Mouse (Mus musculus): ENCODE results near the gene Eif2b2. TPM values are rescaled to one million over a fixed set of nuclear protein-coding genes. Genes with fewer than 3 reads are reported as not detected.

The Eif2b2 gene
- polyA plus RNA-seq, 1 experiment = 294 TPM

- Histone ChIP-seq H3K79me3 (ENCODE audit: low read depth) (peaks cover 11% of the 10 kb centered on the region), H3K4me3 (ENCODE audit: insufficient read depth, poor library complexity, severe bottlenecking) (peak overlapping the region; percentile 47), H3K36me3 (ENCODE audit: control insufficient read depth, insufficient read depth) (peaks cover 22% of the 10 kb centered on the region), H3ac (ENCODE audit: control insufficient read depth, insufficient read length, low read depth) (peak overlapping the region; percentile 29), H3K27me3 (ENCODE audit: control insufficient read depth, insufficient read depth, insufficient read length) (no peaks in the 10 kb centered on the region), H3K79me2 (ENCODE audit: control insufficient read depth, insufficient read depth) (peaks cover 31% of the 10 kb centered on the region)
- TF ChIP-seq MAX (IDR thresholded peaks at IDR 0.05) (no peak), CEBPB (IDR thresholded peaks at IDR 0.05; ENCODE audit: low read depth) (no peak), MYOD1 (IDR thresholded peaks at IDR 0.05; ENCODE audit: control insufficient read depth, insufficient read length, low read depth) (no peak), USF1 (IDR thresholded peaks at IDR 0.05; ENCODE audit: low read depth) (no peak)
Measured at GRCm38 (mm10) chr12:85175087-85175675, 44.1 kb upstream of the Eif2b2 start.

GRCm38 (mm10) chr12:85175926-85176845 lies 43.1 kb upstream of the Eif2b2 start:
- H3K27me3 ChIP-seq (ENCODE audit: control insufficient read depth, insufficient read depth, insufficient read length) = no peaks in the 10 kb centered on the region
- TF ChIP-seq MYOG (IDR thresholded peaks at IDR 0.05; ENCODE audit: control insufficient read depth, extremely low read depth, insufficient read length) (no peak), FOSL1 (IDR thresholded peaks at IDR 0.05; ENCODE audit: insufficient read depth, low read length, poor library complexity, severe bottlenecking) (no peak), MYOD1 (IDR thresholded peaks at IDR 0.05; ENCODE audit: control insufficient read depth, insufficient read length, low read depth) (no peak), USF1 (IDR thresholded peaks at IDR 0.05; ENCODE audit: low read depth) (no peak), MAX (IDR thresholded peaks at IDR 0.05) (no peak), CEBPB (IDR thresholded peaks at IDR 0.05; ENCODE audit: low read depth) (no peak), CTCF (IDR thresholded peaks at IDR 0.05; ENCODE audit: control insufficient read depth, insufficient read depth, insufficient read length) (no peak)
- peak overlapping the region; percentile 47 for H3K4me3 ChIP-seq (ENCODE audit: insufficient read depth, poor library complexity, severe bottlenecking)
- peaks cover 11% of the 10 kb centered on the region for H3K79me3 ChIP-seq (ENCODE audit: low read depth)
- H3K79me2 ChIP-seq (ENCODE audit: control insufficient read depth, insufficient read depth) = peaks cover 31% of the 10 kb centered on the region
- H3K36me3 ChIP-seq (ENCODE audit: control insufficient read depth, insufficient read depth) = peaks cover 14% of the 10 kb centered on the region
- peak overlapping the region; percentile 50 for H3ac ChIP-seq (ENCODE audit: control insufficient read depth, insufficient read length, low read depth)

- TF ChIP-seq MYOD1 (IDR thresholded peaks at IDR 0.05; ENCODE audit: control insufficient read depth, insufficient read length, low read depth) (no peak), CEBPB (IDR thresholded peaks at IDR 0.05; ENCODE audit: low read depth) (no peak), MYOG (IDR thresholded peaks at IDR 0.05; ENCODE audit: control insufficient read depth, extremely low read depth, insufficient read length) (no peak)
- Histone ChIP-seq H3K79me2 (ENCODE audit: control insufficient read depth, insufficient read depth) (peaks cover 31% of the 10 kb centered on the region), H3K36me3 (ENCODE audit: control insufficient read depth, insufficient read depth) (peaks cover 11% of the 10 kb centered on the region), H3ac (ENCODE audit: control insufficient read depth, insufficient read length, low read depth) (peak overlapping the region; percentile 50), H3K4me3 (ENCODE audit: insufficient read depth, poor library complexity, severe bottlenecking) (peak overlapping the region; percentile 47), H3K79me3 (ENCODE audit: low read depth) (peaks cover 11% of the 10 kb centered on the region), H3K27me3 (ENCODE audit: control insufficient read depth, insufficient read depth, insufficient read length) (no peaks in the 10 kb centered on the region)
Measured at GRCm38 (mm10) chr12:85176846-85177523, 42.3 kb upstream of the Eif2b2 start.

GRCm38 (mm10) chr12:85177740-85178239 lies 41.5 kb upstream of the Eif2b2 start, which contains the start of gene Pgf:
TSS of gene Pgf (minus strand) at chr12:85177790.
- Histone ChIP-seq H3K36me3 (ENCODE audit: control insufficient read depth, insufficient read depth) (peaks cover 5% of the 10 kb centered on the region), H3K4me3 (ENCODE audit: insufficient read depth, poor library complexity, severe bottlenecking) (peak within 1 kb of the TSS; percentile 47), H3K79me2 (ENCODE audit: control insufficient read depth, insufficient read depth) (peaks cover 31% of the 10 kb centered on the region), H3K27me3 (ENCODE audit: control insufficient read depth, insufficient read depth, insufficient read length) (no peaks in the 10 kb centered on the region), H3ac (ENCODE audit: control insufficient read depth, insufficient read length, low read depth) (peak within 1 kb of the TSS; percentile 50), H3K79me3 (ENCODE audit: low read depth) (peaks cover 11% of the 10 kb centered on the region)
- TF ChIP-seq CTCF (IDR thresholded peaks at IDR 0.05; ENCODE audit: control insufficient read depth, insufficient read depth, insufficient read length) (no peak), MAX (IDR thresholded peaks at IDR 0.05) (no peak), MYOG (IDR thresholded peaks at IDR 0.05; ENCODE audit: control insufficient read depth, extremely low read depth, insufficient read length) (no peak), CEBPB (IDR thresholded peaks at IDR 0.05; ENCODE audit: low read depth) (no peak)

GRCm38 (mm10) chr12:85178294-85178693 lies 41.0 kb upstream of the Eif2b2 start:
- H3K79me3 ChIP-seq (ENCODE audit: low read depth) = peaks cover 11% of the 10 kb centered on the region
- peaks cover under 1% of the 10 kb centered on the region for H3K36me3 ChIP-seq (ENCODE audit: control insufficient read depth, insufficient read depth)
- peaks cover 31% of the 10 kb centered on the region for H3K79me2 ChIP-seq (ENCODE audit: control insufficient read depth, insufficient read depth)
- H3K4me3 ChIP-seq (ENCODE audit: insufficient read depth, poor library complexity, severe bottlenecking) = no peak overlapping the region
- no peak for TF ChIP-seq MYOG (IDR thresholded peaks at IDR 0.05; ENCODE audit: control insufficient read depth, extremely low read depth, insufficient read length)
- TF ChIP-seq CTCF (IDR thresholded peaks at IDR 0.05; ENCODE audit: control insufficient read depth, insufficient read depth, insufficient read length) = no peak
- no peak for TF ChIP-seq CEBPB (IDR thresholded peaks at IDR 0.05; ENCODE audit: low read depth)
- no peak for TF ChIP-seq MAX (IDR thresholded peaks at IDR 0.05)
- no peak for TF ChIP-seq MYOD1 (IDR thresholded peaks at IDR 0.05; ENCODE audit: control insufficient read depth, insufficient read length, low read depth)
- TF ChIP-seq FOSL1 (IDR thresholded peaks at IDR 0.05; ENCODE audit: insufficient read depth, low read length, poor library complexity, severe bottlenecking) = no peak
- TF ChIP-seq USF1 (IDR thresholded peaks at IDR 0.05; ENCODE audit: low read depth) = no peak
- H3ac ChIP-seq (ENCODE audit: control insufficient read depth, insufficient read length, low read depth) = no peak overlapping the region
- no peaks in the 10 kb centered on the region for H3K27me3 ChIP-seq (ENCODE audit: control insufficient read depth, insufficient read depth, insufficient read length)

Measured in C2C12 (cell line).